Mouse (Mus musculus) CD8-positive naive resting alpha-beta T cell, adult 2 months (primary cell): ENCODE data around the gene Mpped2.

Source experiments
- DNase-seq, 2 experiments: peaks; one replicate each; pipeline ENCODE4 v3.0.0; 2022; ENCODE audit warnings: low read depth in 2 of 2, low spot score in 2 of 2

Mpped2 gene

DNA sequence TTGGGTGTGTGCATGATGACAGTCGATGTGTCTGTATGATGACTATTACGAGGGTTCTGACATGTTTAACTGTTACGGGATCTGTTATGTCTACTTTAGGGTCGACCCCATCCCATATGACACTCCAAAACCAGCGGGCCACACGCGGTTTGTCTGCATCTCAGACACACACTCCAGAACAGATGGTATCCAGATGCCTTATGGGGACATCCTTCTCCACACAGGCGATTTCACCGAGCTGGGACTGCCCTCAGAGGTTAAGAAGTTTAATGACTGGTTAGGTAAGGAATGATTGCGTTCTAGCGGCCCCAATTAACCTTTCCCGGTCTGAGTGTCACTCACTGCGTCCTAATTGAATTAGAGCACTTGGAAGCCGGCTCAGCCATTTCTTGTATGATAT, 51.5 kb downstream of the Mpped2 start:
- no peak for DNase-seq

DNA sequence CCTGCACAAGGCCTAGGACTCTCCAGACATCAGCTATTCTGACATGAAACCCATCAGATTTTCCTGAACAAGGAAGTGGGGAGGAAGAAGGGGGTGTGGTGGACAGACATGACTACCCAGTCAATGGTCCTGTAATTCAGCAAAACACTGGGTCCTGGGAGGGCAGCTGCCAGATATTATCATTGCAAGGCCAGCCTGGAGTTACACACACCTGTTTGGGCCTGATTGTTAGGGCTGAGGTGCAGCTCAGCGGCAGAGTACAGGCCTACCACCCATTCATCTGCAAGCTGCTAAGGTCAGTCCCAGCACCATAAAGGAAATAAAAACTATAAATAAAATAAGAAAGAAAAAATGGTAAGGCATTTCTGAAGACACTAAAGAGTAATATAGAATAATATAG, 52.3 kb downstream of the Mpped2 start:
- DNase-seq: no peak

DNA sequence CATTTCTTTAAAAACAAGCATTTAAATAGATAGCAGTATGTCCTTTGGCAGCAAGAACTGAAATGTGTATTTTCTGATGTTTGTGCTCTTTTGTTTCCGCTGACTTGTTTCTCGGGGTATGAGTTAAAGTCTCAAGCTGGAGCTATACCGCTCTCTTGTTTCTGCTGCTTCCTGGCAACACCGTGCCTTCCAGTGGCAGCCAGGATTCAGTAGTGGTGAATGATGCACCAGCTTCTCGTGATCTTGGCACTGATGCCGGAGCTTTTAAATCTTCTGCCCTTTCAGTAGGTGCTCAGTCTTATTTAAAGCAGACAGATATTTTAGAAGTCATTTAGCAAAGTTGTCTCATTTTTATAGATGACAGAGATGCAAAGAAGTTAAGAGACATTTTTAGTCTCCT, 53.1 kb downstream of the Mpped2 start:
- no peak for DNase-seq

GRCm38 (mm10) chr2:106746905-106747304, 53.8 kb downstream of the Mpped2 start:
- DNase-seq: no peak

- DNase-seq: no peak
Observed at GRCm38 (mm10) chr2:106747342-106747741, 54.3 kb downstream of the Mpped2 start.

DNA sequence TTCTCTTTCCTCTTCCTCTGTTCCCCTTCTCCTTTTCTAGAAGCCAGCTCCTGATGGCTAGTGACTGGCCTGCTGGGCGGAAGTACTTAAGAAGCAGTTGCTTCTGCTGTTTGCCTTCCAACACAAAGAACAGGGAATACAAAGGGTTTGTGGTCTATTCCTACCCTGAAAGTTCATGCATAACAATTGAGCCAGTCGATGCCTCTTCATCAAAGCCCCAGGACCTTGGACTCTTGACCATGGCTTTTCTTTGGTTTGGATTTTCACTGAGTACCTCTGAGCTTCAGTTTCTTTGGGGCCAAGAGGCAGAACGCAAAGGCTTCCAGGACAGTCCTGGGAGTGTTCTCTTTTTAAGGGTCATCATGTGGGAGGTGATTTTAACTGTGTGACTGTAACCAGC, 57.8 kb downstream of the Mpped2 start:
- DNase-seq: no peak

DNA sequence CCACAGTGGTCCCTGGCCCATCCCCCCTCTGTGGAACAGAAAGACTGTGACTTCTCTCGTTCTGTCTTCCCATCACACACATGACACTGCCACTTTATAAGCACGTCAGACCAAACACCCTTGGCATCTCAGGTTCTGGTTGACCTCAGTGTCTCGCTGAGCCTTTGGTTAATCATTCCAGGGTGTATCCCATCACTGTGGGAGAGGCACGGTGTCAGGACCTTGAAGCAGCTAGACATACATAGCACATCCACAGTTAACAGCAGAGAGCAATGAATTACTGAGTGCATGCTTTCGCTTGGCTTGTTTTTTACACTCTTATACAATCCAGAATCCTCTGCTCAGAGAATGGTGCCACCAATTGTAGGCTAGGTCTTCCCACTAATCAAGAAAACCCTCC, 60.6 kb downstream of the Mpped2 start:
- no peak for DNase-seq

DNA sequence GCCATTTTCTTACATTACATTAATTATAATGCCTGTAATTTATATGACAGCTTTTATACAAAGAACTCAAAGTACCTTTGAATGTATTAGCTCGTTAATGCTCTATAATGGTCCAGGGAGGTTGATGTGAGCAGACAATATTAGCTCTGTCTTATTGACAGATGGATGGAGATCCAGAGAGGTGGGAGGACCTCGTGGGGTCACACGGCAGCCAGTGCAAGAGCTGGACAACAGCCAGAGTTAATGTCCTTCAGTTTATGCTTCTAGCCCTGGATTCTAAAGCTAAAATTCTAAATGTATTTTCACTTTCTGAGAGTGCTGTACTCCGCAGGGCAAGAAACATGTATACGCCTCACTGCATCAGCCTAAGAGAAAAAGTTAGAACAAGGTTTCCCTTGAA, 61.6 kb downstream of the Mpped2 start:
- no peak for DNase-seq

DNA sequence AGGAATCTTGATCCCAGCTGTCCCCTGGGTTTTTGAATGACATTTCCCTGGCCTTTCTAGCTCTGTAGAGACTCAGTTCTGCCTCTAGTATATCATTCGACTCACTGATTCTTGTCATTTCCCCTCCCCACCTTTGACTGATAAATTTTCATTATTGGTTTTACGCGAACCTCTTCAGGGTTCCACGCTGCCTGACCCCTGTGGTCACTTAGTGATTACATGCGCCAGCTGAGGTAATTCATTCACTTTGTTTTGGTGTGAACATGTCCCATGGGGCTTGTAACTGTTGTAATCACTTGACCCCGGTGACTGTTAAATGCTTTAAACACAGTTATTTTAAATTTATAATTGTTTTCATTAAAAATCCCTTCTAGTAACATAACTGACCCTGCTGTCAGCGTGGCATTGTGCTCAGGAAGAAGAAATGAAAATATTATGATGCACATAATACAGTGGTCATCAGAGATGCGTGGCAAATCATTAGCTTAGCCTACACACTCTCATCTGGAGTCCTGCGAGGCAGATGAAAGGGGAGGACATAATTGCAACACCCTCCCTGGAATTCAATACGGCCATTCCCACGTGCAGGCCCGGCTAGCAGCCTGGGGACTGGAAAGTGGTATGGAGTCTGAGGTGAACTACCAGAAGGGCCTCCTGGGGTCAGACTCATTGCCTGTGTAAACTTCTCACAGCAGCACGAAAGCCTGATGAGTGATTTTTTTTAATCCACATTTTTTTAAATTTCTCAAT, 63.5 kb downstream of the Mpped2 start:
- no peak for DNase-seq

- no peak for DNase-seq
Observed at GRCm38 (mm10) chr2:106762920-106763319, 69.9 kb downstream of the Mpped2 start.

- DNase-seq: no peak
Observed at GRCm38 (mm10) chr2:106769236-106769635, 76.2 kb downstream of the Mpped2 start.

GRCm38 (mm10) chr2:106772643-106773042, 79.6 kb downstream of the Mpped2 start:
- no peak for DNase-seq

DNA sequence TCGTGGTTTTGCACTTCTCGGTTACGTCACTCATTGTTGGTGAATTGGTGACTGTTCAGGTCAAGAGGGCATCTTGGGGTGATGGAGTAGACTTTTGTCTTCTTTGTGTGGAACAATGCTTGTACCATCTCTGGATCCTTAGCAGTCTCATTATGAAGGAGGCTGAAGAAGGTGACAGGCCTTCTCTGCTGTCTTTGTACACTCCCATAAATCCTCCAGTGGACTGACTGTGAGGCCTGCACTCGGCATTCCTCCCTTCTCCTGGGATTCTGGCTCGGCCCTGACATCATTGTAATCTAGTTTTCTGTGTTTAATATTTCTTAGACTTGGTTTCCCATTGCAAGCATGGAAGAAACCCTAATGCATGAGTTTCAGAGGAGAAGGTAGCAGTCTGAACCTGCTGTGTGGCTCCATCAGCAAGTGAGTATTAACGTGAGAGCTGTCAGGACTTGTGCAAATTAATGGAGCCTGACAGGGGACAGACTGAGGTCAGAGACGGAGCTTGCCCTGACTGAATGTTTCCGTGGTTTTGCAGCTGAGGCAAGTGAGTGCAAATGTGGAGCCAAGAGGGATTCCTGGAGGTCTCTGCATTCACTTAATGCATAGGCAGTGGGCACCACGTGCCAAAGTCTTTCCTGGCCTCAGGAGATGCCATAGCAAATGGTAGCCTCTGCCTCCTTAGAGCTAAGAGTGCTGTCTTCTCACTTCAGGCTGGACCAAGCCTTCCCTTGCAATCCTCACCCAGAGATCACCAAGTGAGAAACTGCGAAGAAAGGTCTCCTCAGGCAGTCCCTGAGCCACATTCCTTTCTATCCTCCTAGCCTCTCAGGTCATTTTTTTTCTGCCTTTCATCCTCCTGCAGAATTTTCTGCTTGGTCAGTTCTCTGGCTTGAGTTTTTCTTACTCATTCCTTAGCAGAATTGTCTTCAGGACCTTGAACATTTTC, 81.5 kb downstream of the Mpped2 start:
- no peak for DNase-seq

- DNase-seq: no peak
Observed at GRCm38 (mm10) chr2:106775994-106776393, 82.9 kb downstream of the Mpped2 start.

- DNase-seq: no peak
Observed at GRCm38 (mm10) chr2:106778861-106779516, 85.9 kb downstream of the Mpped2 start.

DNA sequence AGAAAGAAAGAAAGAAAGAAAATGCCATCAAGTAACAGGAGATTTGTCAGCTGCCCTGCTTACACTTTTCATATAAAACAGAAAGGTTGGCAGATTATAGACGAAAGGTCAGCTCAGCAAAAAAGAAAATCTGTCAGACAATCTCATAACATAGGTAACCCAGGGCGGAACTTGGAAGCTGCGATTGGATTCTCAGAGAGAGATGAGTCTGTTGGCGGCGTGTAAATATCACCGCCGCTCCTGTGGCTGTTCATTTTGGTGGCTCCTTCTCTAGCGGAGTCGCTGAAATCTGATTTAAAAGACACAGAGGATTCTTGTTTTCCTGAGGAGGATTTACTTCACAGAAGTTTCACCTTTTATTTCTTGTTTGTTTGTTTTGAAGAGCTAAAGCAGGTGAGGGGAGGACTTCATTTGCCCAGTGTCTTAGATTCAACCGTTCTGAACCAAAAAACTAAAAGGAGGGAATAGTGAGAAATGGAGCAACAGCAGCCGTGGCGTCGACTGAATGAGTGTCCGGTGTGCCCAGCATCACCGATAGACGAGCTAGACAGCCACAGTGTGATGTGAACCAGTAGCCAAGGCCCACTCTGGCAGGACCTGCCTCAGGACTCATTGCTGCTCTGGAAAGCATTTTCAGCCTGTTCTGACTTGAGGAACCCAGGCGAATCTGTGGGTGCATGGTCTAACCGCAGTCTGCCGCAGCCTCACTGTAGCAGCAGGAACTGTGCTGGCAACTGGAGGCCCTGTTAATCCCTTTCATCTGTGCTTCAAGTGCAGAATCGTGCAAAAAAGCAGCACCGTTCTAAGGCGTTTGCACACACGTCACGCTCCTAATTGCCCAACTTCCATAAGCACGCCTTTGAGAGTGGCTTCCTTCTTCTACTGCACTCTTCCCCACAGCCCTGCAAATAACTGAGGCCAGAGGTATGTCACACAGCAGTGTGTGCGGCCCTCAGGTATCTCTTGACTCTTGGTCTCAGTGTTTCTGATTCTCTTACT, 88.4 kb downstream of the Mpped2 start:
- no peak for DNase-seq

GRCm38 (mm10) chr2:106783311-106783710, 90.2 kb downstream of the Mpped2 start:
- DNase-seq: no peak

DNA sequence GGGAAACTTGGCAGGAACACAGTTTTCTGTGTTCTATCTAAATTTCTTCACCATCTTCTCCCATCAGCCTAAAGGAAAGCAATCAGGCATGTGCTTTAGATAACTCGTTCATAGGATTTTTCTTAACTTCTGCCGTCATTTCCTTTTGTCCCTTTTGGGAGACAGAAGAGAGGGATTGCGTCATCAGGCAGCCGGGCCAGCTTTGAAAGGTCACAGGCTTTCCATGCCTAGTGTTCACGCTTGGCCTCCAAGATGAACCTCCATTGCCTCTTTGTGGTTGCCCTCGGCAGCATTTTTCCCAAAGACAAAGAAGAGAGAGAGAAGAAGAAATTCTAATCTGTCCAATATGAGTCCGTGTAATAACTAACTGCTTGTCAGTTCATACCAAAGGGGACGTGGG, 95.0 kb downstream of the Mpped2 start:
- DNase-seq: no peak

DNA sequence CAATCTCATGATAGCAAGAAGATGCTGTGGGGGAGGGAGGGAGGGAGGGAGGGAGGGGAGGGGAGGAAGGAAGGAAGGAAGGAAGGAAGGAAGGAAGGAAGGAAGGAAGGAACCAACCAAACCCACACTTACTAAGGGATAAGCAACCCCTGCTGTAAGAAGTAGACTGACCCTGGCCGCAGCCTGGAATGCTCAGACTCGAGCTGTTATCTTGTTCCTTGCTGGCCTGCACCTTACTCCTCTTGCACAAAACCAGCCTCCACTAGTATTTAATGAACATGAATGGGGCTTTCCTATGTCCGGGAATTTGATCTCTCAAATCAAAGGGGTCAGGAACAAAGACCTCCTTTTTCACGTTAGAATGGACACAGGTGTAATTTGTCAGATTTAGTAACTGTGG, 95.5 kb downstream of the Mpped2 start:
- no peak for DNase-seq

DNA sequence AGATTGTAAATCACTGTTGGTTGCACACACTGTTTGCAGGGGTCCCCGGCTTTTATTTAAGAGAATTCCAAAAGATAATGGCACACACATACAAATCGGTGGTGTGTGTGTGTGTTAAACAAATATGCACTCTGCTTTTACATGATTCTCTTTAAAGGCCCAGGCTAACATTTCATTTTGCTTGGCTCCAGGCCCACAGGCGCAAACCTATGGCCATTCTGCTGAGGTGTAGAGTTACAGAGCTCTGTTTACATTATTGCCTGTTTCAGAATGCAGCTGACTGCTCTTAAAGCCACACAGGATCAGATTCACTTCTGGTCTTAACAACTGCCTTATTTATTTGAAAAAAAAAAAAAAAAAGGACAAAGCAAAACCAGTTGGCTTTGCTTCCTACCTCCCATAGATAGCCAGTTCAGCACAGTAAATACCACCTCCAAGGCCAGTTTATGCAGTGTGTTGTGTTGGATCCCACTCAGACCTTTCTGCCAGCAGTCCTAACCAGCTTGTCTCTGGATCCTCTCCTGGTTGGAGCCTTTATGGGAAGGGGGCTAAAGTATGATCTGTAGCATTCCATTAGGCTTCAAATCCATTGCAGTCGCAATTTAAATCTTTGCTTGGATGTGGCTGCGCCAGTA, 96.7 kb downstream of the Mpped2 start:
- no peak for DNase-seq
